Mouse (Mus musculus) embryonic fibroblast, embryonic 13.5 days (primary cell): ENCODE results near the gene Ifitm10.

ENCODE experiments used
- CTCF ChIP-seq: IDR thresholded peaks from 2 replicates; pipeline ENCODE4 v1.5.1; 2011; ENCODE audit warnings: mild to moderate bottlenecking, control low read depth, low read length, moderate library complexity, borderline replicate concordance; ENCODE audit not compliant: insufficient read depth
- POLR2A ChIP-seq: IDR thresholded peaks from 2 replicates; pipeline ENCODE4 v1.6.1; 2011; ENCODE audit warnings: low read depth, mild to moderate bottlenecking, control low read depth, low read length, moderate library complexity

DNA sequence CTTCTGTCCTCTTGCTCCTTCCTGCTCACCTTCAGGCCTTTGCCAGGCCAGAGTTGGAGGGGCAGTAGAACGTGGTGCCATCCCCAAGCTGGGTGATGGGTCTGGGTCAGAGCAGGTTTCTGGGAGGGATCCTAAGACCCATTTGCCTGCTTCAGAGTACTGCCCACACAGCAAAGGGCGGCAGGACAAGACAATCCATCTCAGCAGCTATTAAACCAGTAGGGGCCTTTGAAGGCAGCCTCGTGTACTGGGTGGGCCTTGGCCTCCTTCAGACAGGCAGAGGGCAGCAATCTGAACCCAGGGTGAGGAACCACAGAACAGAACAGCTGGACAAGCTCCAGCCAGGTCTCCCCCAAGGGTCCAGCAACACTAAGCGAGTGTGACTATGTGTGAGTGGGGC lies 2.5 kb upstream of the Ifitm10 start:
- TF ChIP-seq POLR2A (no peak), CTCF (no peak)
